Mouse (Mus musculus) stomach, embryonic 14.5 days (tissue): Measurements from ENCODE around the gene Itga9. TPM values are rescaled to one million over a fixed set of nuclear protein-coding genes. Genes with fewer than 3 reads are reported as not detected.

Experiments
- ATAC-seq: fragments of 200-750 bp; cut with Nextera tagmentation; 2 replicates; pipeline ENCODE4 v1.8.0; 2017; ENCODE audit warnings: low read depth, moderate TSS enrichment; ENCODE audit not compliant: insufficient number of reproducible peaks, insufficient read depth, low FRiP score
- H3K27ac ChIP-seq: fragments of 300-500 bp; sonication (generic); 2 replicates; pipeline ENCODE4 v1.5.1; 2014; ENCODE audit warnings: mild to moderate bottlenecking, low read length, moderate library complexity, mixed read lengths
- H3K27me3 ChIP-seq: fragments of 300-500 bp; sonication (generic); 2 replicates; pipeline ENCODE4 v1.6.1; 2014; ENCODE audit warnings: low read length, control low read depth, mixed read lengths; ENCODE audit not compliant: control insufficient read depth, insufficient read depth
- H3K36me3 ChIP-seq: fragments of 300-500 bp; sonication (generic); 2 replicates; pipeline ENCODE4 v1.6.1; 2014; ENCODE audit warnings: mild to moderate bottlenecking, control low read depth, low read length, moderate library complexity, mixed read lengths; ENCODE audit not compliant: control insufficient read depth, insufficient read depth
- H3K4me1 ChIP-seq: fragments of 300-500 bp; sonication (generic); 2 replicates; pipeline ENCODE4 v1.6.1; 2014; ENCODE audit warnings: low read length, control low read depth, mixed read lengths; ENCODE audit not compliant: control insufficient read depth, insufficient read depth
- H3K4me2 ChIP-seq: fragments of 300-500 bp; sonication (generic); replicated peaks from 2 replicates; pipeline ENCODE4 v1.6.1; 2014; ENCODE audit warnings: low read depth, low read length, control low read depth
- H3K4me3 ChIP-seq: fragments of 300-500 bp; sonication (generic); 2 replicates; pipeline ENCODE4 v1.5.1; 2014; ENCODE audit warnings: low read depth, low read length, control low read depth
- H3K9ac ChIP-seq: fragments of 300-500 bp; sonication (generic); replicated peaks from 2 replicates; pipeline ENCODE4 v1.6.1; 2014; ENCODE audit warnings: low read depth, mild to moderate bottlenecking, control low read depth, low read length, moderate library complexity, mixed read lengths
- H3K9me3 ChIP-seq: fragments of 300-500 bp; sonication (generic); 2 replicates; pipeline ENCODE4 v1.6.1; 2016; ENCODE audit warnings: low read depth, low read length, control low read depth; ENCODE audit not compliant: control insufficient read depth
- WGBS: fragments of 180-500 bp; shearing (Covaris S2); extraction: QIAGEN DNeasy Blood & Tissue Kit; methylation state at CpG from one replicate; pipeline ENCODE4 v1.1.7; 2014; 5-methylcytosine and 5-hydroxymethylcytosine counted together
- polyA plus RNA-seq: library from polyadenylated mRNA; unstranded; fragments of >200 nt; fragmentation: Nextera tagmentation; extraction: Ambion mirVana; gene quantifications from 2 replicates; pipeline ENCODE4 v1.2.1, GENCODE M21; 2014

Itga9 gene
- polyA plus RNA-seq, 1 experiment from 2014 or later = 14.3 TPM

DNA sequence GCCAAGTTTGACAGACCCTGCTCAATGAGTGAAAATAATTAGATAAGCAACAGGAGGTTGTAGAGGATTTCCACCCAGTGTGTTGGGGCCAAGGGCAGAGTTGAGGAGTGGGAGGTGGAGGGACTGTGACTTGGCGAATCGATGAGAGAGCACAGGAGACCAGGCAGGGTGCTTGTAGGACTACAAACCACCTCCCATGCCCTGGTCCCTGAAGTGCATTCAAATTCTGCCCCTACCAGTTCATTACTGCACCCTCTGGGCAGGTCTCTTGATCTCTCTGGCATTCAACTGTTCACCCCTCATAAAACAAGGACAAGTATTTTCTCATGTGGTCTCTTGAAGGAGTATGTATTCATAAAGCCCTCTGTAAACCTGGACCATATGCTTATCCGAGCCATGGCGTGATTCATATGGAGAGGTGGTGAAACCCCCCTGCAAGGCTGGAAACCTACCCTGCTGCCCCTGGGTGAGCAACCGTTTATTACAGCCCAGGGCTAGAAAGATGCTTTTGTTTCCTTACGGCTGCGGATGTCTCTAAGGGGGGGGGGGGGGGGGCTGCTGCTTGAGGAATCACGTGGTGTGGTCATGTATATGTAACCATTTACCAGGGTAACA lies 143.0 kb downstream of the Itga9 start:
- Histone ChIP-seq H3K27ac (no peak overlapping the region), H3K36me3 (no peaks in the 10 kb centered on the region), H3K9me3 (no peaks in the 10 kb centered on the region; the same call in 1 of the 2 replicates), H3K27me3 (no peaks in the 10 kb centered on the region), H3K4me1 (no peaks in the 10 kb centered on the region), H3K4me3 (no peak overlapping the region), H3K9ac (no peak overlapping the region), H3K4me2 (no peak overlapping the region)
- no peak for ATAC-seq
- WGBS = 68% methylated on average over 8 of the region's 8 CpGs

GRCm38 (mm10) chr9:118750828-118751227 lies 144.3 kb downstream of the Itga9 start:
- Histone ChIP-seq H3K4me1 (no peaks in the 10 kb centered on the region), H3K36me3 (no peaks in the 10 kb centered on the region), H3K4me2 (no peak overlapping the region), H3K9me3 (no peaks in the 10 kb centered on the region), H3K4me3 (no peak overlapping the region), H3K27ac (no peak overlapping the region), H3K27me3 (no peaks in the 10 kb centered on the region), H3K9ac (no peak overlapping the region)
- ATAC-seq = no peak
- 83% methylated on average over 7 of the region's 7 CpGs for WGBS

GRCm38 (mm10) chr9:118752376-118752775 lies 145.9 kb downstream of the Itga9 start:
- 91% methylated on average over 2 of the region's 2 CpGs for WGBS
- Histone ChIP-seq H3K4me3 (no peak overlapping the region), H3K9me3 (no peaks in the 10 kb centered on the region), H3K27me3 (no peaks in the 10 kb centered on the region), H3K36me3 (no peaks in the 10 kb centered on the region), H3K4me1 (no peaks in the 10 kb centered on the region), H3K9ac (no peak overlapping the region), H3K27ac (no peak overlapping the region), H3K4me2 (no peak overlapping the region)
- no peak for ATAC-seq

DNA sequence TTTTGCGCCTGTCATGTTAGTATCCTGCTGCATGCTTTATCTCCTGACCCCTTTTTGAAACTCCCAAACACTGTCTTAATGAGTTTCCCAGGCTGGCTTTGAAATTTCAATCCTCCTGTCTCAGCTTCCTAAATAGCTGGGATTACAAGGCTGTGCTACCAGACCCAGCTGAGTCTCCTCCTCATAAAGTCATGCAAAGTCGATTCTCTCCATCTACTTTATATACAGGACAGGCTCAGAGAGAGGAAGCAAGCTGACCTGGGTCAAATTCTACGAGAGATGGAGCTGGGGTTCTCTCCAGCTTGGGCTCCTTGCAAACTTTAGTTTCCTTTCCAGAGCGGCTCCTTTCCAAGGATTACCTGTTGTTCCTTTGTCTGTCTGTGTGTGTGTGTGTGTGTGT lies 153.0 kb downstream of the Itga9 start:
- WGBS = 35% methylated on average over 4 of the region's 4 CpGs
- no peaks in the 10 kb centered on the region for H3K27me3 ChIP-seq
- no peak overlapping the region for H3K4me3 ChIP-seq
- no peaks in the 10 kb centered on the region for H3K9me3 ChIP-seq
- no peak for ATAC-seq
- peaks cover 4% of the 10 kb centered on the region; the same call in 1 of the 2 replicates for H3K4me1 ChIP-seq
- H3K4me2 ChIP-seq = no peak overlapping the region
- no peak overlapping the region for H3K27ac ChIP-seq
- H3K36me3 ChIP-seq = no peaks in the 10 kb centered on the region
- no peak overlapping the region for H3K9ac ChIP-seq

DNA sequence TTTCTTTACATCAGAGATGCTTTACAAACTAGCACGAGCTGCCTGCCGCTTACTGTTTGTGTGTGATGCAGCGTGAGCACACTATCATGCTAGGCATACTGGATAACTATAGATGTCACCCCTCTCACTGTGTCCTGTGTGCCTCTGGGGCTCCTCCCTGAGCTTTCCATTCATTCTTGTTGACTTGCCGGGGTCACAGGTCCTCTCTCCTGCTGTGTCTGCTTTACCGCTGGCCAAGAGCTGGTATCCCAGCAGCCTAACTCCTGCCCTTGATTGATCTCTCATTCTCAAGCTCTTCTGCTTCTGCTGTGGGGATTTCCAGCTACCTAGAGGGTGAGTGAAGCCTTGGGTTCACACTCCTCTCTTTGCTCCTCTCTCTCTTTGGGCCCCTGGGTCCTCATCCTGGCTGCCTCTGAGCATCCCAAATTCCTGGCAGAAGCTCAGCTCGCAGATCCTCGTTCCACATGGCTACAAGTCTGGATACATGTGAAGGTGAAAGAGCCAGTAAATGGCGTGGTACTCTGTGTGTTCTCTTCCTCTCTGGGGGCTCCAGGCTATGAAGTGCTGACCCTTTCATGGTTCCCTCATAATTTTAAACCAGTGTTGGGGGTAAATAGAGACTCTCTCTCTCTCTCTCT lies 155.6 kb downstream of the Itga9 start:
- H3K27ac ChIP-seq = no peak overlapping the region
- no peak for ATAC-seq

GRCm38 (mm10) chr9:118762759-118763158 lies 156.3 kb downstream of the Itga9 start:
- peaks cover 4% of the 10 kb centered on the region; the same call in 1 of the 2 replicates for H3K4me1 ChIP-seq
- WGBS = 44% methylated on average over 7 of the region's 7 CpGs
- no peak overlapping the region for H3K27ac ChIP-seq
- no peaks in the 10 kb centered on the region for H3K9me3 ChIP-seq
- no peak overlapping the region for H3K4me2 ChIP-seq
- H3K36me3 ChIP-seq = no peaks in the 10 kb centered on the region
- ATAC-seq = no peak
- H3K4me3 ChIP-seq = no peak overlapping the region
- H3K27me3 ChIP-seq = no peaks in the 10 kb centered on the region
- no peak overlapping the region for H3K9ac ChIP-seq

More for the DNA sequence above, 155.6 kb downstream of the Itga9 start:
- 56% methylated on average over 8 of the region's 8 CpGs for WGBS
- no peaks in the 10 kb centered on the region for H3K9me3 ChIP-seq
- H3K4me1 ChIP-seq = peaks cover 4% of the 10 kb centered on the region; the same call in 1 of the 2 replicates
- H3K4me2 ChIP-seq = no peak overlapping the region
- H3K27me3 ChIP-seq = no peaks in the 10 kb centered on the region
- no peak overlapping the region for H3K4me3 ChIP-seq
- no peaks in the 10 kb centered on the region for H3K36me3 ChIP-seq
- no peak overlapping the region for H3K9ac ChIP-seq

- no peak overlapping the region for H3K4me2 ChIP-seq
- no peak overlapping the region for H3K4me3 ChIP-seq
- H3K9me3 ChIP-seq = no peaks in the 10 kb centered on the region
- no peaks in the 10 kb centered on the region for H3K27me3 ChIP-seq
- 73% methylated on average over 4 of the region's 4 CpGs for WGBS
- H3K4me1 ChIP-seq = peaks cover 4% of the 10 kb centered on the region; the same call in 1 of the 2 replicates
- no peaks in the 10 kb centered on the region for H3K36me3 ChIP-seq
- H3K9ac ChIP-seq = no peak overlapping the region
- ATAC-seq = no peak
- H3K27ac ChIP-seq = no peak overlapping the region
Measured at GRCm38 (mm10) chr9:118763203-118763602, 156.7 kb downstream of the Itga9 start.

- H3K4me1 ChIP-seq = peaks cover 4% of the 10 kb centered on the region; the same call in 1 of the 2 replicates
- no peak overlapping the region for H3K27ac ChIP-seq
- H3K36me3 ChIP-seq = no peaks in the 10 kb centered on the region
- no peak overlapping the region for H3K4me2 ChIP-seq
- WGBS = 86% methylated on average over 3 of the region's 3 CpGs
- no peak overlapping the region for H3K4me3 ChIP-seq
- ATAC-seq = no peak
- no peaks in the 10 kb centered on the region for H3K9me3 ChIP-seq
- no peaks in the 10 kb centered on the region for H3K27me3 ChIP-seq
- H3K9ac ChIP-seq = no peak overlapping the region
Measured at GRCm38 (mm10) chr9:118763646-118764045, 157.2 kb downstream of the Itga9 start.
